Mouse (Mus musculus): Measurements from ENCODE around the gene Zfp446.

Gene Zfp446

DNA sequence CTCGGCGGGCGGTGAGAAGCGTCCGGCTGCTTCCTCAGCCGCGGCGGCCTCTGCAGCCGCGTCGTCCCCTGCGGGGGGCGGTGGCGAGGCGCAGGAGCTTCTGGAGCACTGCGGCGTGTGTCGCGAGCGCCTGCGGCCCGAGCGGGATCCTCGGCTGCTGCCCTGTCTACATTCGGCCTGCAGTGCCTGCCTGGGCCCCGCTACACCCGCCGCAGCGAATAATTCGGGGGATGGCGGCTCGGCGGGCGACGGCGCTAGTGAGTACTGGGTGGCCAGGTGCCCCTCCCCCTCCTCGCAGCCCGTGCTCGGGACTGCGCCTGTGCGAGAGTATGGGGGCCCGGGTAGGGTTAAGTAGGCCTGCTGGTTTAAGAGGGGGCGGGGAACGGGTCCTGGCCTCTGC lies 47.2 kb downstream of the Zfp446 start:
- DNase-seq (ENCODE audit: low read depth, low spot score), result peak; percentile 80

DNA sequence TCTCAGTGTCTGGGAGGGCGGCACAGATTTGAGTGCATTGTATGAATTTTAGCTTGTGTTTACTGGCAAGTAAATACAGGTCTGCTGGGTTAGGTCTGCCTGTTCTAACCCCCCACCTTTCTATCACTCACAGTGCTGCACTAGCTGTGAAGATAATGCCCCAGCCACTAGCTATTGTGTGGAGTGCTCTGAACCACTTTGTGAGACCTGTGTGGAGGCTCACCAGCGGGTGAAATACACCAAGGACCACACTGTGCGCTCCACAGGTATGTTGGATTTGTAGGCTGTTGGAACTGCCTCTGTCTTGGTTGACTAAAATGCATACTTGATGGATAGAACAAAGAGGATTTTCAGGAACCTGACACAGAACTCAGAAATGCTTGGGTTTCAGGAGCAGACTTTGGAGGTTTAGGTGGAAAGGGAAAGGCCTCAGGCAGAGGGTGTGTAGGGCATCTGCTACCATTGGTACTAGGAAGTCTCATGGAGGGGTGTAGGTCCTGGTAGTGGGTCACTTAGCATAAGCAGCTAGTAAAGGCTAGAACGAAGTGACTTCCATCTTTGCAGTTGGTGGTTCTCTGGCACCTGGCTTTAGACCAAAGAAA lies 48.0 kb downstream of the Zfp446 start:
- no peak for DNase-seq (ENCODE audit: low read depth, low spot score)

DNA sequence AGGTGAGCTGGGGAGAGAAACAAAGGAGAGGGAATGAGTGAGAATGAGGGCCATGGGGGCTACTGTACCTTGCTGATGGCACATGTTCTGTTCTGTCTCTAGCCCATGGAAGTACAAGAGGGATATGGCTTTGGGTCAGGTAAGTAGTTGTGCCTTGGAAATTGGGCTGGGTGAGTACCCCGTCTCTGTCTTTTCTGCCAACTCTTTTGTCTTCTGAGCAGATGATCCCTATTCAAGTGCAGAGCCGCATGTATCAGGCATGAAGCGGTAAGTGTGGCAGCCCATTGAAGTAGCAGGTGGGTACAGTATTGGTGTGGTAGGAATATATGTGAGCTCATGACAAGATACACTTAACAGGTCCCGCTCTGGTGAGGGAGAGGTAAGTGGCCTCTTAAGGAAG lies 51.3 kb downstream of the Zfp446 start:
- DNase-seq (ENCODE audit: low read depth, low spot score), result no peak

DNA sequence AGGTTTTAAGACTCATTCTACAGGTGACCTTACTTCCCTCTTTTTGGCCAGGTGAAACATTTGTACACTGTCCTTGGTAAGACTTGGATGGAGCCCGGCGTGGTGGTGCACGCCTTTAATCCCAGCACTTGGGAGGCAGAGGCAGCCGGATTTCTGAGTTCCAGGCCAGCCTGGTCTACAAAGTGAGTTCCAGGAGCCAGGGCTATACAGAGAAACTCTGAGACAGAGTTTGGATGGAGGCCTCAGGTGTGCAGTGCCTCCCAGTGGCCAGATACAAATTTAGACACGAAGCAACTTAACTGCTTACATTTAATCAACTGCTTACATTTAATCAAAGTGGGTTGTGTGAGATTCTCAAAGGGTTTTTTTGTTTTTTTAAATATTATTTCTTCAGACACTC lies 53.4 kb downstream of the Zfp446 start:
- DNase-seq (ENCODE audit: low read depth, low spot score), result no peak

DNA sequence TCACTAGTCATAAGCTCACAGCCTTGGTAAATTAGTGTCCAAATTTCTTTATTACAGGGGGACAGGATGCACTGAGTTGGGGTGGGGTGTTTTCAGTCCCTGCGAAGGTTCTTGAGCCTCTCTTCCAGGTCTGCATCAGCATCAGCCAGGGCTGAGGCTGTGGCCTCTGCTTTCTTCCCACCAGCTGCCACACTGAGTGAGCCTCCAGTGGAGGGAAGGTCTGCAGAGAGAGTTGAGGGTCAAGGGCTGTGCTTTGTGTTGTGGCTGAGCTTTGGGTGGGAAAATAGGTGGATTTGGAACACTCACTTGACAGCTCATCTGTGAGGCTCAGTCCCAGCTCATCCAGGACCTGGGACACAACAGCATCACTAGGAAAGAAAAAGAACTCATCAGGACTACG lies 54.3 kb downstream of the Zfp446 start:
- no peak for DNase-seq (ENCODE audit: low read depth, low spot score)

DNA sequence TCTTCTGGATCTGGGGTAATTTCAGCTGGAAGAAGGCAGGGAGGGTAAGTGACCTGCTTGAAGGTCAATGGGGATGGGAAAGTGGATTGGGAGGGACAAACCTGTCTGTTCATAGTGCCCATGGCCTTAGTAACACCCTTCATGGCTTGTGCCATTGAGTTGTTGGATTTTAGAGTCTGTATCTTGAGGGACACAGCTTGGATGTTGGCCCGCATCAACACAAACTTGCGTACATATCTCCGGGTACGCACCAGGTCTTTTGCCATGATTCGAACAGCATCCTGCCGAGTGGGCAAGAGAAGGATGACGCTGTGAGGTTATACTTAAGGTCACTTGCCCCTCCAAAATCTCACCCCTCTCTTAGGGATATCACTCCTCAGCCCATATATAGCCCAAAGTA lies 54.9 kb downstream of the Zfp446 start:
- no peak for DNase-seq (ENCODE audit: low read depth, low spot score)

DNA sequence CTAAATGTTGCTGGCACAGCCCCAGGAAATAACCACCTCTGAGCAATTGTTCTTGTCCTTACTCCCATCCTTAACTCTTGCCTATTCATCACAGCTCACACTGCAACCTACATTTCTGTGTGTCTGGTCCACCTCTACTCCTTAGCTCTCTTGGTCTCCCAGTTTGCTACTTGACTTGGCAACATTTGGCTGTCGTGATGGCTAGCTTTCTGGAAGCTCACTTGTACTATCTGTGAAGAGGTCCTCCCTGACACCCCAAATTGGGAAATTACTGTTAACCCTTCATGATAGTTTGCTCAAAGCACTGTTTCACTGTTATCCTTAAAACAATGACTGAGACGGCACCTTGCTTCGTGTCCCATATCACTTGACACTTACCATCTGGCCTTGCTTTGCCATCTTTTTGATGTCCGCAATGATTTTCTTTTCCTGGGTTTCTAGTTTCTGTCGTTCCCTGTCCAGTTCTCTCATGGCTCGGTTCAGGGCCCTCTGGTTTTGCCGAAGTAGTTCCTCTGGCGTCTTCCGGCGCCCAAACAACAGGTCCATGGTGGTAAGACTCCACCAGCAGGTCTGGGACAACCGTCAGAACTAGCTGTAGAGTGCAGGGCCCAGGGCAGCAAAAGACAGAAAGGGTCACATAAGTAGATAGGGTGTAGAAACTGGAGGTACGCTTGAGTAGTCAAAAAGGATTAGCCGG lies 56.0 kb downstream of the Zfp446 start:
- DNase-seq (ENCODE audit: low read depth, low spot score), result no peak

DNA sequence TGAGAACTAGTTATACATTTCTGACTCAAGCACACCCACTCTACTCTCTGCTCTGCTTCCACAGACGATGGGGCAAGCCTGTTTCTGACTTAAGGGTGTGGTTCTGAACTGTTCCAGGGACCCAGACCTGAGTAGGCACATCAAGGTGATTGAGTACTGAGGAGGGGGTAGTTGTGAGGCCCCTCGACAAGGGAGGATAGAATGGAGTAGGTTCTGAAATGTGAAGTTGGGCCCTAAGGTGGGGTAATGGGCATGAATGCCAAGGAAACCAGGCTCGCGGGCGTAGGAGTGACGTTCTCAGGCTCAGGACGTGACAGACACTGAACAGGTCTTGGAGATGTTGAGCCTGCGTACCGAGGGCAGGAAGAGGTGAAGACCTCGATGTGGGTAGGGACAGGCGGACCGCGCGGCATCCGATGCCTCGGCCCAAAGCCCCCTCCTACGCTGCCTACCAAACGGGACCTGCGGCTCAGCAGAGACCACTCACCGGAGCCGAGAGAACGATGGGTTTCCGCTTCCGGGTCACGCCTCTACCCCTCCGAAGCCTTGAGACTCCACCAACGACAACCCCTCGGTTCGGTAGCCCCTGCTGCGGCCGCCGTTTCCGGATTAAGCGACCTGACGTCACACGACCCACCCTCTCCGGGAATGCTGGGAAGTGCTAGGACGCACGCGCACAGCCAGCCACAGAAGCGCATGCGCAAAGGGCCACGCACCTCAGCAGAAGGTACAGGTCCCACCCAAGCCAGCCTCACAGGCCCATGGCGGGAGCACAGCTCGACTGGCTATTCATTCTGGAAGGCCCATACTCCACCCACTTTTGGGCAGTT lies 56.7 kb downstream of the Zfp446 start, which contains the start of gene Chmp2a:
Gene Chmp2a, minus strand, starts transcription at position 660 of the 830 bp plus-strand sequence.
- DNase-seq (ENCODE audit: low read depth, low spot score), result peak; percentile 98
